Mouse (Mus musculus) heart, postnatal 0 days (tissue): ENCODE data around the gene Svbp. TPM values are rescaled to one million over a fixed set of nuclear protein-coding genes. Genes with fewer than 3 reads are reported as not detected.
A peak's percentile ranks its signal among the peaks of the same experiment; 100 is the strongest.

Source experiments
- ATAC-seq: fragments of 200-750 bp; cut with Nextera tagmentation; 2 replicates; pipeline ENCODE4 v1.8.0; 2017; ENCODE audit warnings: low read depth, moderate number of reproducible peaks, moderate library complexity; ENCODE audit not compliant: insufficient read depth
- DNase-seq: peaks from one replicate; pipeline ENCODE4 v3.0.0-alpha.2; 2016; ENCODE audit warnings: low spot score
- H3K27ac ChIP-seq: fragments of 300-500 bp; sonication (generic); 2 replicates; pipeline ENCODE4 v1.5.1; 2014; ENCODE audit warnings: low read depth, mild to moderate bottlenecking
- H3K27me3 ChIP-seq: fragments of 300-500 bp; sonication (generic); 2 replicates; pipeline ENCODE4 v1.6.1; 2014; ENCODE audit warnings: low read length, mixed read lengths; ENCODE audit not compliant: control insufficient read depth, insufficient read depth
- H3K36me3 ChIP-seq: fragments of 300-500 bp; sonication (generic); replicated peaks from 2 replicates; pipeline ENCODE4 v1.6.1; 2014; ENCODE audit warnings: low read length, mixed read lengths; ENCODE audit not compliant: control insufficient read depth, insufficient read depth
- H3K4me1 ChIP-seq: fragments of 300-500 bp; sonication (generic); 2 replicates; pipeline ENCODE4 v1.6.1; 2014; ENCODE audit warnings: antibody characterized with exemption; ENCODE audit not compliant: control insufficient read depth, insufficient read depth
- H3K4me2 ChIP-seq: fragments of 300-500 bp; sonication (generic); 2 replicates; pipeline ENCODE4 v1.6.1; 2014; ENCODE audit warnings: low read depth, mild to moderate bottlenecking, low read length, moderate library complexity
- H3K4me3 ChIP-seq: fragments of 300-500 bp; sonication (generic); 2 replicates; pipeline ENCODE4 v1.5.1; 2014; ENCODE audit warnings: low read depth, low read length
- H3K9ac ChIP-seq: fragments of 300-500 bp; sonication (generic); replicated peaks from 2 replicates; pipeline ENCODE4 v1.6.1; 2014; ENCODE audit warnings: low read depth, low read length, mixed read lengths
- H3K9me3 ChIP-seq: fragments of 300-500 bp; sonication (generic); replicated peaks from 2 replicates; pipeline ENCODE4 v1.6.1; 2016; ENCODE audit warnings: low read length; ENCODE audit not compliant: control insufficient read depth
- CTCF ChIP-seq: IDR thresholded peaks from 2 replicates; pipeline ENCODE4 v1.5.1; 2016; ENCODE audit warnings: antibody characterized with exemption, control low read depth, low read depth
- EP300 ChIP-seq: IDR thresholded peaks from 2 replicates; pipeline ENCODE4 v1.6.1; 2016; ENCODE audit warnings: antibody characterized with exemption, low read depth
- WGBS: fragments of 180-500 bp; shearing (Covaris S2); extraction: QIAGEN DNeasy Blood & Tissue Kit; methylation state at CpG from one replicate; pipeline ENCODE4 v1.1.7; 2014; 5-methylcytosine and 5-hydroxymethylcytosine counted together
- polyA plus RNA-seq: library from polyadenylated mRNA; unstranded; fragments of >200 nt; fragmentation: Nextera tagmentation; extraction: Ambion mirVana; gene quantifications from 2 replicates; pipeline ENCODE4 v1.2.1, GENCODE M21; 2015
- total RNA-seq: library from RNA; depleted of rRNA; stranded (reverse); fragments of >200 nt; gene quantifications from 2 replicates; pipeline ENCODE4 v1.2.3, GENCODE M21; 2014; ENCODE audit warnings: low replicate concordance; rRNA removed

Svbp gene
- total RNA-seq (33.2 and 49.1 TPM in 2 replicates), polyA plus RNA-seq (126 and 129 TPM in 2 replicates)

DNA sequence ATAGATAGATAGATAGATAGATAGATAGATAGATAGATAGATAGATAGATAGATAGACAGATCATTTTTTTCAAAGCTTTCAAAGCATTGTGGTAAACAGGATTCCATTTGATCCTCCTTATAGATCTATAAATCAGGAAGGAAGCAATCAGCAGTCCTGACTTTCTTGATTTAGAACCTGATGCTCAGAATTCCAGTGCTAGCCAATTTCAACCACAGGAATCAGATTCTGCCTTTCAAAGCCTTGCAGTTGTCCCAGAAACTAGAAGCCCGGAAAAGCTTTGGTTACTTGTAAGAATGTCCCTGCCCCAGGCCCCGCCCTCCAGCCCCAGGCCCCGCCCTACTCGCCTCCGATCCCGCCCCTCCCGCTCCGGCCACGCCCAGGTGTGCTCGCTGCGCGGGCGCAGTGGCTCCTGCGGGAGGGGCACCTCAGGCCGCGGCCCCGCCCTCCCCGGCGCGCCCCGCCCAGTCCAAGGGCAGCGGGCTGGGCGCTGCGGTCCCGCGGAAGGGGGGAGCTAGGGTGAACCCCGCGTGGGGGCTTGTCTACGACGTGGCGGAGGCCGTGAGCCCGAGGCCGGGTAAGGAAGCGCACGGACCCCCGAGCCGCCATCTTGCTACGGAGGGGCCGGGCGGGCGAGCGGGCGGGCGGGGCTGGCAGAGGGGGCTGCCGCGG lies at the start of gene Svbp:
Gene Svbp (plus strand): TSS at position 398 of the 673 bp plus-strand sequence.
- peak; percentile 86 for DNase-seq
- Histone ChIP-seq H3K4me1 (peaks cover 7% of the 10 kb centered on the region), H3K36me3 (no peaks in the 10 kb centered on the region), H3K4me2 (peak within 1 kb of the TSS; percentile 66), H3K27ac (peak within 1 kb of the TSS; percentile 72), H3K4me3 (peak within 1 kb of the TSS; percentile 90), H3K27me3 (no peaks in the 10 kb centered on the region), H3K9ac (peak within 1 kb of the TSS; percentile 88), H3K9me3 (no peaks in the 10 kb centered on the region)
- under 1% methylated on average over 32 of the region's 47 CpGs for WGBS
- ATAC-seq = peak; percentile 98
- TF ChIP-seq CTCF (no peak), EP300 (no peak)

DNA sequence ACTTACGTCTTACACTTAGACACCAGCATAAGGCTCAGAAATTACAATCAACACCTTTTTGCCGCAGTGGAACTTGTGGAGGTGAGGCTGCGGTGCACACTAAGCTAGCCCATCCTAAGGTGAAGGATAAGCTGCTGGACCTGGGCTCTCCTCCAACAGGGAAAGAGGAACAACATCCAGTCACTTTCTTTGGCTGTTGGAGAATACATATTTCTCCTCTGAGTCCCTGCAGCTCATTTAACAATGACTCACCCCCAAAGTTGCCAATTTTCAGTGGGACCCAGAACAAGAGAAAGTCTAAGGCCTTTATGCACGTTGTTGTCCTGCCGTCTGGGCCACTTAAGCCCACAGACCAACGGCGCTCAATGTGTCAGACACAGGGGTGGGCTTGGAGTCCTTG lies 48.3 kb upstream of the Svbp start:
- Histone ChIP-seq H3K27me3 (no peaks in the 10 kb centered on the region), H3K4me3 (no peak overlapping the region), H3K27ac (no peak overlapping the region), H3K36me3 (no peaks in the 10 kb centered on the region), H3K9me3 (no peaks in the 10 kb centered on the region), H3K4me2 (no peak overlapping the region), H3K4me1 (0 out of 2 replicates have a peak, but pooled peaks cover 3% of the 10 kb centered on the region), H3K9ac (no peak overlapping the region)
- DNase-seq (no peak), ATAC-seq (no peak)
- TF ChIP-seq EP300 (no peak), CTCF (no peak)
- WGBS = 76% methylated on average over 7 of the region's 7 CpGs

DNA sequence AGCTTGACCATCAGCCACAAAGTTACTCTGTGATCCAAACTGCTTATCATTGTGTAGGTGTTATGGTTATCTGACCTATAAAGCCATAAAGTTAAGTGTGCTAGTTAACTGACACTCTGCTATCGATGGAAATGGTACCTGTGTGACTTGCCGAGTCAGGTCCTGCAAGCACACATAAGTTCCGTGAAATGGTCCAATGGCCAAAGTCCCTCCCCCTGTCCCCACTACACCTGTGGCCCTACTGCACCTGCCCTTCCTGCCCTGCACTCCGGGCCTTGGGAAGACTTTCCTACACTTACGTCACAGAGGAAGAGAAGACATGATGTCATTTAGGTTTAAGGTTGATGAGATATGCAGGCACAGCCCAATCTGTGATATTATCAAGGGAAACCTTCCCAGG lies 47.8 kb upstream of the Svbp start:
- H3K4me2 ChIP-seq = no peak overlapping the region
- H3K4me3 ChIP-seq = no peak overlapping the region
- 81% methylated on average over 5 of the region's 5 CpGs for WGBS
- no peak for ATAC-seq
- no peak overlapping the region for H3K9ac ChIP-seq
- no peak overlapping the region for H3K27ac ChIP-seq
- DNase-seq = no peak
- no peaks in the 10 kb centered on the region for H3K9me3 ChIP-seq
- no peaks in the 10 kb centered on the region for H3K27me3 ChIP-seq
- H3K4me1 ChIP-seq = 0 out of 2 replicates have a peak, but pooled peaks cover 3% of the 10 kb centered on the region
- H3K36me3 ChIP-seq = no peaks in the 10 kb centered on the region
- TF ChIP-seq CTCF (no peak), EP300 (no peak)

DNA sequence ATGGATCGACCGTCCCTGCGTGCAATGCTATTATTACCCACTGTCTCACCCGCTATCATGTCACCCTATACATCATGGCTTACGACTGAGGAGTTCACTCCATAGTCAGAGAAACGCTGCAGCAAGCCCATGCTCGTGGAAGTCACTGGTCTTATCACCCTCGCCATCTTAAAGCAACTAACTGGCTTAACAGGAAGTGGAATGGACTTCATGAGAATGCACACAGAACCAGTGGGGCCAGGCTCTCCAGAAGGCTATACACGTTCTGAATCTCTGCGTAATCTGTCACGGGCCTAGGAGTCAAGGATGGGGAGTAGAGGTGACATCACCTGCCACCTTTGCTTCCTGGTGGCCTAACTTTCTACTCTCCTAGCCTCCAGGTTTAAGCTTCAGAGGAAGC lies 46.4 kb upstream of the Svbp start:
- 77% methylated on average over 11 of the region's 11 CpGs for WGBS
- Histone ChIP-seq H3K9me3 (no peaks in the 10 kb centered on the region), H3K9ac (no peak overlapping the region), H3K36me3 (no peaks in the 10 kb centered on the region), H3K4me3 (no peak overlapping the region), H3K4me1 (no peaks in the 10 kb centered on the region), H3K27ac (no peak overlapping the region), H3K27me3 (no peaks in the 10 kb centered on the region), H3K4me2 (no peak overlapping the region)
- ATAC-seq (no peak), DNase-seq (no peak)
- TF ChIP-seq CTCF (no peak), EP300 (no peak)

DNA sequence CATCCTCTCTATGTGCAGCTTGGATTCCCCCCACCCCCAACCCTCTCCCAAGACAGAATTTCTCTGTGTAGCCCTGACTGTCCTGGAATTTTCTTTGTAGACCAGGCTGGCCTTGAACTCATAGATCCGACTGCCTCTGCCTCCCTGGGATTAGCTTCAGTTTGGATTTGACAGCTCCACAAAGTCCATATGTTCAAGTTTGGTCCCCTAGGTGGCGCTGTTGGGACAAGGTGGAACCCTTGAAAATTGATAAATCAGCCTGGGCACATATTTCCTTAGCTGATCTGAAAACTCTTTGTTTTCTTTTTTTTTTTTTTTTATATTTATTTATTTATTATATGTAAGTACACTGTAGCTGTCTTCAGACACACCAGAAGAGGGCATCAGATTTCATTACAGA lies 37.9 kb upstream of the Svbp start:
- H3K4me2 ChIP-seq = no peak overlapping the region
- H3K36me3 ChIP-seq = no peaks in the 10 kb centered on the region
- no peaks in the 10 kb centered on the region for H3K4me1 ChIP-seq
- WGBS = 36% methylated on average over 2 of the region's 2 CpGs
- DNase-seq = no peak
- no peaks in the 10 kb centered on the region for H3K9me3 ChIP-seq
- H3K27ac ChIP-seq = no peak overlapping the region
- no peak for ATAC-seq
- H3K9ac ChIP-seq = no peak overlapping the region
- H3K4me3 ChIP-seq = no peak overlapping the region
- TF ChIP-seq EP300 (no peak), CTCF (peak; percentile 51)
- H3K27me3 ChIP-seq = no peaks in the 10 kb centered on the region

DNA sequence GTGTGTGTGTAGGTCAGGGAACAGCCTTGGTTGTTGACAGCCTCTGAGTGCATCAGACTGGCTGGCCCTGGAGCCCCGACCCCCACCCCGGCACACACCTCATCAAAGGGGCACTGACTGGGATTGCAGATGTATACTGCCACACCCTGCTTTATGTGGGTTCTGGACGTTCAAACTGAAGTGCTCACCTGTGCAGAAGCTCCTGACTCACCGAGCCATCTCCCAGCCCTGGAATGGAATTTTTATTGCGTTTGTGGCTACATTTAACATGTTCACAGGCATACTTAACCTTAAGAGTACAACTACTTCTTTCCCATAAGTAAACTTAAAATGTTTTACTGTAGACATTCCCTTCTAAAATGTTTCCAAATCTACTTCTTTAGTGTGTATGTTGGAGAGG lies 37.2 kb upstream of the Svbp start:
- no peak overlapping the region for H3K9ac ChIP-seq
- no peak overlapping the region for H3K4me2 ChIP-seq
- 54% methylated on average over 5 of the region's 5 CpGs for WGBS
- no peaks in the 10 kb centered on the region for H3K4me1 ChIP-seq
- no peak for TF ChIP-seq CTCF
- TF ChIP-seq EP300 = no peak
- DNase-seq (no peak), ATAC-seq (no peak)
- no peaks in the 10 kb centered on the region for H3K36me3 ChIP-seq
- no peaks in the 10 kb centered on the region for H3K27me3 ChIP-seq
- H3K9me3 ChIP-seq = no peaks in the 10 kb centered on the region
- no peak overlapping the region for H3K4me3 ChIP-seq
- no peak overlapping the region for H3K27ac ChIP-seq
